Mouse (Mus musculus) forebrain, embryonic 15.5 days (tissue): ENCODE measurements around the gene Ankrd22. TPM values are rescaled to one million over a fixed set of nuclear protein-coding genes. Genes with fewer than 3 reads are reported as not detected.

Experiments
- ATAC-seq: fragments of 200-750 bp; cut with Nextera tagmentation; replicated peaks from 2 replicates; pipeline ENCODE4 v1.8.0; 2017; ENCODE audit warnings: mild to moderate bottlenecking, moderate TSS enrichment, moderate library complexity
- H3K27ac ChIP-seq: fragments of 300-500 bp; sonication (generic); replicated peaks from 2 replicates; pipeline ENCODE4 v1.5.1; 2015; ENCODE audit warnings: mild to moderate bottlenecking, inconsistent platforms
- H3K27me3 ChIP-seq: fragments of 300-500 bp; sonication (generic); 2 replicates; pipeline ENCODE4 v1.6.1; 2015; ENCODE audit warnings: inconsistent platforms
- H3K36me3 ChIP-seq: fragments of 300-500 bp; sonication (generic); 2 replicates; pipeline ENCODE4 v1.6.1; 2015; ENCODE audit warnings: mild to moderate bottlenecking, inconsistent platforms
- H3K4me1 ChIP-seq: fragments of 300-500 bp; sonication (generic); 2 replicates; pipeline ENCODE4 v1.6.1; 2015; ENCODE audit warnings: inconsistent platforms
- H3K4me2 ChIP-seq: fragments of 300-500 bp; sonication (generic); replicated peaks from 2 replicates; pipeline ENCODE4 v1.6.1; 2015; ENCODE audit warnings: mild to moderate bottlenecking, inconsistent platforms
- H3K4me3 ChIP-seq: fragments of 300-500 bp; sonication (generic); 2 replicates; pipeline ENCODE4 v1.5.1; 2015; ENCODE audit warnings: mild to moderate bottlenecking, inconsistent platforms
- H3K9ac ChIP-seq: fragments of 300-500 bp; sonication (generic); replicated peaks from 2 replicates; pipeline ENCODE4 v1.6.1; 2015; ENCODE audit warnings: mild to moderate bottlenecking, inconsistent platforms
- H3K9me3 ChIP-seq: fragments of 300-500 bp; sonication (generic); 2 replicates; pipeline ENCODE4 v1.6.1; 2016; ENCODE audit warnings: inconsistent platforms
- WGBS: fragments of 180-500 bp; shearing (Covaris S2); methylation state at CpG from one replicate; pipeline ENCODE4 v1.1.7; 2015; ENCODE audit warnings: mixed read lengths; 5-methylcytosine and 5-hydroxymethylcytosine counted together
- polyA plus RNA-seq: library from polyadenylated mRNA; unstranded; fragments of >200 nt; fragmentation: Nextera tagmentation; extraction: Ambion mirVana; gene quantifications from 2 replicates; pipeline ENCODE4 v1.2.1, GENCODE M21; 2015

Ankrd22 gene
- polyA plus RNA-seq, 1 experiment from 2014 or later = not detected

DNA sequence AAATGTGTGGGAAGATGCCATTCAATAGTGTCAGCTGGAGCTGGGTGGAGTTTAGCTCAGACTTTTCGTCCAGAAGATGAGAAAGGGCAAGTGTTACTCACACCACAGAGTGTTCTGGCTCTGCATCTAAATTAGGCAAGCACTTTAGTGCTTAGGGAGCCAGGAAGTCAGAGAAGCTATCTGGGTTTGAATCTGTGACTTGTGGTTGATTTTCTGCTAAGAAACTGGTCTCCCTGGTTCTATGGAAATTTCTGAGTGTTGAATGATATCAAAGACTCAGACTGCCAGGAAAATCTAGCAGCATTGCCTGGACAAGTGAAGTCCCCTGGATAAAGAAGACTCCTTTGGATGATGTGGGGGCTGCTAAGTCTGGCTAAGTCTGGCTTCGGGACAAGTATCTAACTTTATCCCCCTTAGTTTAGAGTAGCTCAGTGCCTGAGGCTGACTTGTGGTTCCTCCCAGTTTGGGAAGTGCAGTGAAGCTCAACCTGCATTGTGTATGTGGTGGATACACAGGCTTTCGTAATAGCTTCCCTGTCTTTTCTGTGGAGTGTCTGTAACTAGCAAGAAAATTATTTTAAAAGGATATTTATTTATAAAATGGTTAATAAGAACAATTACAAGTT lies 45.6 kb downstream of the Ankrd22 start:
- no peak for ATAC-seq
- Histone ChIP-seq H3K4me3 (no peak overlapping the region), H3K4me2 (no peak overlapping the region), H3K36me3 (no peaks in the 10 kb centered on the region), H3K9ac (no peak overlapping the region), H3K27ac (no peak overlapping the region), H3K4me1 (no peaks in the 10 kb centered on the region), H3K27me3 (no peaks in the 10 kb centered on the region), H3K9me3 (no peaks in the 10 kb centered on the region)
- 76% methylated on average over 3 of the region's 3 CpGs for WGBS

DNA sequence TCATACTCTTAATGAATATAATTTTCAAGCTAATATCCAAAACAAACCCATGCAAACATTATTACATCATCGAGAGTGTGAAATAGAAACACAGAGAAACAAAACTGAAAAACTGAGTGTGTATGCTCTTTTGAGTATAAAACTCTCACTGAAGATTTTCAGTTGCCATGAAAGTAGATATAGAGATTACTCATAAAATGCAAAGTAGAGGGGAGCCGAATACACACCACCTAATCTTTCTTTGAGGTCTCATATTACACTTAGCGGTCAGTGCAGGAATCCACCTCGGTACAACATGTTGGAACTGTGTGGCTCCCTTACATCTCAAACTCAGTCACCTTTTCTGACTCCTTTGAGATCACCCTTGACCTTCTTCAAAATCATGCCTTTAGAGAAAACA lies 46.2 kb downstream of the Ankrd22 start:
- Histone ChIP-seq H3K4me3 (no peak overlapping the region), H3K4me1 (no peaks in the 10 kb centered on the region), H3K36me3 (no peaks in the 10 kb centered on the region), H3K4me2 (no peak overlapping the region), H3K27ac (no peak overlapping the region), H3K9me3 (no peaks in the 10 kb centered on the region), H3K27me3 (no peaks in the 10 kb centered on the region), H3K9ac (no peak overlapping the region)
- no peak for ATAC-seq
- WGBS = 92% methylated on average over 4 of the region's 4 CpGs

GRCm38 (mm10) chr19:34119102-34119501 lies 46.8 kb downstream of the Ankrd22 start:
- 85% methylated on average over 1 of the region's 1 CpGs for WGBS
- Histone ChIP-seq H3K9me3 (no peaks in the 10 kb centered on the region), H3K27ac (no peak overlapping the region), H3K4me2 (no peak overlapping the region), H3K36me3 (no peaks in the 10 kb centered on the region), H3K4me3 (no peak overlapping the region), H3K4me1 (no peaks in the 10 kb centered on the region), H3K9ac (no peak overlapping the region), H3K27me3 (no peaks in the 10 kb centered on the region)
- ATAC-seq = no peak

DNA sequence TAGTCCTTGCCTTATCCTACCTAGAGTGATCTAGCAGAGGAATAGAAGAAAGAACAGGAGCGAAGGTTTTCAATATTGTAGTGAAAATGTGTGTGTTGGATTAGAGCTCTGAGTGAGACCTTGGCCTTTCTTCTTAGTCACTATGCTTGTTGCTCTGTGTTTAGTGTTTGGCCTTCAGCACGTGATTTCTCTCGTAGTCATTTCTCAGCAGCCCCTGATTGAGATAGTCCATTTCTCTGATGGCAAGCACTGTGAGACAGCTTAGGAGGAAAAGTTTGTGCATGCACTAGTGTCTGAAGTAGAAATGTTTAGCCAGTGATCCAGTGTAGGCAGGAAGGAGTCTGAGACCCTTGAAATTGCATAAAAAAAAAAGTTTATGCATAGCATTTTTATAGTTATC lies 61.0 kb downstream of the Ankrd22 start:
- H3K4me3 ChIP-seq = no peak overlapping the region
- H3K9me3 ChIP-seq = no peaks in the 10 kb centered on the region
- H3K4me2 ChIP-seq = no peak overlapping the region
- H3K27me3 ChIP-seq = no peaks in the 10 kb centered on the region
- H3K27ac ChIP-seq = no peak overlapping the region
- WGBS = 91% methylated on average over 3 of the region's 3 CpGs
- H3K36me3 ChIP-seq = no peaks in the 10 kb centered on the region
- no peak for ATAC-seq
- no peaks in the 10 kb centered on the region for H3K4me1 ChIP-seq
- no peak overlapping the region for H3K9ac ChIP-seq

DNA sequence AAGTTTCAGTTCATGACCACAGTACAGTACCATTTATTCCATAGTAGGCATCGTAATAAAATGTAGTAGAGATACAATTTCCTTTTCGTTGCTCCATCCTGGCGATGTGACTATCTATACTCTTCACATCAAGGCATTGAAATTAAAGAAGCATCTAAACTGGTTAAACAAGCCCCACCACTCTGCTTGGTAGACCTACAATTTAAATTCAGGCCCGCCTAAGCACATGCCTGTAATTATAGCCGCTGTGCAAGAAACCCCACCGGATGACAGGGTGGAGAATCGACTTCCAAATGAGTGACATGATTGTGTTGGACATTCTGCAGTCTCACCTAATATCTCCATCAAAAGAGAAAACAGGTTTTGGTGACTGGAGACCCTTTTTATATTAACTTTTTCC lies 64.0 kb downstream of the Ankrd22 start:
- H3K9ac ChIP-seq = no peak overlapping the region
- 88% methylated on average over 7 of the region's 7 CpGs for WGBS

GRCm38 (mm10) chr19:34100633-34101032 lies 65.2 kb downstream of the Ankrd22 start, which contains the start of gene Lipm:
Lipm (plus strand) TSS chr19:34100933.
- ATAC-seq = no peak
- no peak within 1 kb of the TSS for H3K9ac ChIP-seq

More for the DNA sequence above, 64.0 kb downstream of the Ankrd22 start:
- no peak overlapping the region for H3K4me3 ChIP-seq
- no peak for ATAC-seq
- H3K9me3 ChIP-seq = no peaks in the 10 kb centered on the region
- no peaks in the 10 kb centered on the region for H3K4me1 ChIP-seq
- H3K27ac ChIP-seq = no peak overlapping the region
- no peaks in the 10 kb centered on the region for H3K36me3 ChIP-seq
- H3K27me3 ChIP-seq = no peaks in the 10 kb centered on the region
- H3K4me2 ChIP-seq = no peak overlapping the region

DNA sequence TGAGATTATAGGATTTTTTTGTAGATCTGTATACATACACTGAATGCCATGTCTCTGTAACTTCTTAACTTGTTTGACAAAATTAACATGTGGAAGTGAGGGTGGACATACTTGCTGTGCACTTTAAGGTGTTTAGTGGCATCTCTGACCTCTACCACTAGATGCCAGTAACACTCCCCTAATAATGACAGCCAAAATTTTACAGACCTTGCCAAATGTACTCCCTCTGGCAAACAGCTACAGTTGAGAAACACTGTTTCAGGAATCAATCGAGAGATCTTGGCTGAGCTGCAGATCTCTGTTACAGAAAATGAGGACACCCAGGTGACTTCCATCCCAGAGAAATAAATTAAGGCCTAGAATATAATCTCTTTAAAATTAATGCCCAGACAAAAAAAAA lies 69.6 kb downstream of the Ankrd22 start:
- H3K4me1 ChIP-seq = no peaks in the 10 kb centered on the region
- no peak overlapping the region for H3K27ac ChIP-seq
- H3K4me2 ChIP-seq = no peak overlapping the region
- WGBS = 63% methylated on average over 1 of the region's 1 CpGs
- H3K4me3 ChIP-seq = no peak overlapping the region
- H3K9ac ChIP-seq = no peak overlapping the region
- no peak for ATAC-seq
- H3K36me3 ChIP-seq = no peaks in the 10 kb centered on the region
- H3K27me3 ChIP-seq = no peaks in the 10 kb centered on the region
- H3K9me3 ChIP-seq = no peaks in the 10 kb centered on the region

More at GRCm38 (mm10) chr19:34100633-34101032, 65.2 kb downstream of the Ankrd22 start, which contains the start of gene Lipm:
- H3K9me3 ChIP-seq = no peaks in the 10 kb centered on the region
- H3K4me1 ChIP-seq = no peaks in the 10 kb centered on the region
- no peaks in the 10 kb centered on the region for H3K36me3 ChIP-seq
- no peak within 1 kb of the TSS for H3K27ac ChIP-seq
- no peaks in the 10 kb centered on the region for H3K27me3 ChIP-seq
- H3K4me2 ChIP-seq = no peak within 1 kb of the TSS
- 86% methylated on average over 4 of the region's 4 CpGs for WGBS
- H3K4me3 ChIP-seq = no peak within 1 kb of the TSS

DNA sequence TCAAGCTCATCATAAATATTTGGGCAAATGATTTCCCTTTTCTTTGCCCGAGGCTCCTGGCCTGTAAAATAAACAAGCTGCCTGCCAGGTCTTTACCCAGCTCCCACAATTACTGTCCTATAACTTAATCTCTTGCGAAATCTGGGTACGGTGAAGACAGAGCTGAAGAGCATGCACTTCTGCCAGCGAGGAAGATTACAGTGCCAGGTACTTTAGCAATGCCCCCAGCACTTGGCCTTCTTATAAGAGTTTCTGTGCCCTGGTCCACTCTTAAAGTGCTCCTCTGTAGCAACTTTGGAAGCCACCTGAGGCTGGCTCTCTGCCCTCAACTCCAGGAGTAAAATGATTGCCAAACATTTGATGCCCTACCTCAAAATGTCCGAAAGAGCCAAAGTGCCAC lies 70.5 kb downstream of the Ankrd22 start:
- 88% methylated on average over 5 of the region's 5 CpGs for WGBS

DNA sequence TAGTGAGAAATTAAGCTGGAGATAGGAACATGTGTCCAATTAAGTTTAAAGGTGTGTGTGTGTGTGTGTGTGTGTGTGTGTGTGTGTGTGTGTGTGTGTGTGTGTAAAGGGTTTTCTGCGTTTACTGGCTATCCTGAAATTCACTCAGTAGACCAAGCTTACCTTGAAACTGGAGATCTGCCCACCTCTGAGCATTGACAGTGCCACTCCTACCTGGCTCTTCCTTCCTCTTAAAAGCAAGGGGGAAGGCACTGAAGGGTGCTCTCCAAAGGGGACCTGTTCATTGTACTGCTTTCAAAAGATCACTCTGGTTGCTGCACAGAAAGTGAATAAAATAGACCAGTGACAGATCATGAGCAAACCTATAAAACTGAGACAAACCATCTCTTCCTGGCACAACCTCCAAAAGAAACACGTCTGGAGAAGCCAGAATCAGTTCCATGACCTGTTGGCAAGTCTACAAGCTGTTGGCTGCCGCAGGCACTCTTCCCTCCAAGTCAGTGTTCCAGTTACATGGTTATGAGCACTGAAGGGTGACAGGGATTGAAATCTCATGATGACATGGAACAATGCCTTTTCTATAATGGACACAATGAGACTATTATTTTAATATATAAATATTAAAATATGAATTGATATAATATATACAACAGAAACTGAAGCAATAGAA lies 76.7 kb downstream of the Ankrd22 start:
- no peaks in the 10 kb centered on the region for H3K9me3 ChIP-seq
- H3K4me3 ChIP-seq = no peak overlapping the region
- no peak overlapping the region for H3K4me2 ChIP-seq
- no peaks in the 10 kb centered on the region for H3K27me3 ChIP-seq
- WGBS = 78% methylated on average over 3 of the region's 3 CpGs
- H3K9ac ChIP-seq = no peak overlapping the region
- H3K27ac ChIP-seq = no peak overlapping the region
- ATAC-seq = no peak
- H3K4me1 ChIP-seq = no peaks in the 10 kb centered on the region
- no peaks in the 10 kb centered on the region for H3K36me3 ChIP-seq

More for the DNA sequence above, 70.5 kb downstream of the Ankrd22 start:
- H3K36me3 ChIP-seq = no peaks in the 10 kb centered on the region
- H3K27me3 ChIP-seq = no peaks in the 10 kb centered on the region
- H3K4me3 ChIP-seq = no peak overlapping the region
- no peaks in the 10 kb centered on the region for H3K4me1 ChIP-seq
- no peaks in the 10 kb centered on the region for H3K9me3 ChIP-seq
- no peak for ATAC-seq
- no peak overlapping the region for H3K9ac ChIP-seq
- H3K27ac ChIP-seq = no peak overlapping the region
- H3K4me2 ChIP-seq = no peak overlapping the region

DNA sequence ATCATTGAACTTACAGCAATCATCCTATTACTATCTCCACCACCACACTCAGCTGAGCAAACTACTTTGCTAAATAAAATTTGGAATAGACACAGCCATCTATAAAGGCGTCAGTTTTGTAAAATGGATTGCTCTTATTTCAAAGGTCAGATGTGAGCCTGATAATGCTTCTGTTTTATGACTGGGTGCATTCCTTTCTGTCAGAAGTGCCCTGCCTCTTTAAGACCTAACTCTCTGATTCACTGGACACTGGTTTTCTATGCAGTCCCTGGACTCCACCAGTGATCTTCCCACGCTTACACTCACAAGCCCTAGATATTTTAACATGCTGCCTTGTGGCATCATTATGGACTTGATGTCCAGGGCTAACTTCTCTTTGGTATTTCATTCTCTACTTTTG lies 87.7 kb downstream of the Ankrd22 start:
- Histone ChIP-seq H3K27me3 (no peaks in the 10 kb centered on the region), H3K4me1 (no peaks in the 10 kb centered on the region), H3K9ac (no peak overlapping the region), H3K4me3 (no peak overlapping the region), H3K9me3 (no peaks in the 10 kb centered on the region), H3K36me3 (no peaks in the 10 kb centered on the region), H3K27ac (no peak overlapping the region), H3K4me2 (no peak overlapping the region)
- WGBS = 84% methylated on average over 2 of the region's 2 CpGs
- no peak for ATAC-seq

DNA sequence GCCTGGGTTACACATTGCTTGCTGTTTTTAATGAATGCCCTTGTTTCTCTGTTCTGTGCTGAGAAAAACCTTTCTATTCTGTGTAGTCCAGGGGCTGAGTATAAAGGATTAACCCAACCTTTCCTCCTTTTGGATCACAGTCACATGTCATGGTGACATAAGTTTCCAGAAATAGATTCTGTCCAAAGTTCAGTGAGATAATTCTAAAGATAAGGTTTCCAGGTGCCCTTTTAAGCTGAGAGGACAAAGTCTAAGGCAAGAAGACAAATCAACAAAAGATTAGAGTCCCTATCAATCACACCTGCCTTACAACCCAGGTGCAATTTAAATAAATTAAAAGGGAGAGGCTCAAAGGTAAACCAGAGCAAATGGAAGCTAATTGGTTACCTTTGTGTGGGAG lies 91.6 kb downstream of the Ankrd22 start:
- no peaks in the 10 kb centered on the region for H3K4me1 ChIP-seq
- no peaks in the 10 kb centered on the region for H3K27me3 ChIP-seq
- H3K27ac ChIP-seq = no peak overlapping the region
- H3K4me2 ChIP-seq = no peak overlapping the region
- H3K4me3 ChIP-seq = no peak overlapping the region
- H3K36me3 ChIP-seq = no peaks in the 10 kb centered on the region
- H3K9me3 ChIP-seq = no peaks in the 10 kb centered on the region
- ATAC-seq = no peak
- H3K9ac ChIP-seq = no peak overlapping the region
